Mouse (Mus musculus) lung, adult 2 months (tissue): ENCODE data around the gene Mrpl53. TPM values are rescaled to one million over a fixed set of nuclear protein-coding genes. Genes with fewer than 3 reads are reported as not detected.

Experiments used
- DNase-seq: peaks from one replicate; pipeline ENCODE4 v3.0.0; 2022
- H3K4me1 ChIP-seq: fragments of 200-500 bp; 2 replicates; pipeline ENCODE4 v1.6.1; 2011; ENCODE audit warnings: low read length; ENCODE audit not compliant: control insufficient read depth, insufficient read depth
- H3K4me3 ChIP-seq: fragments of 200-500 bp; replicated peaks from 2 replicates; pipeline ENCODE3; 2011; ENCODE audit warnings: low read depth, mild to moderate bottlenecking, control low read depth, low read length; ENCODE audit errors: extremely low read depth
- CTCF ChIP-seq: fragments of 200-500 bp; IDR thresholded peaks from 2 replicates; pipeline ENCODE4 v1.5.1; 2011; ENCODE audit warnings: mild to moderate bottlenecking, low read length, control low read depth; ENCODE audit not compliant: insufficient read depth
- POLR2A ChIP-seq: fragments of 200-500 bp; IDR thresholded peaks from 2 replicates; pipeline ENCODE4 v1.6.1; 2011; ENCODE audit warnings: low read depth, mild to moderate bottlenecking, control low read depth, low read length, borderline replicate concordance; ENCODE audit errors: extremely low read depth
- WGBS: fragments of 180-500 bp; shearing (Covaris S2); methylation state at CpG from one replicate; pipeline ENCODE4 v1.1.7; 2018; 5-methylcytosine and 5-hydroxymethylcytosine counted together
- polyA plus RNA-seq: library from polyadenylated mRNA; depleted of rRNA; stranded (reverse); fragments of >200 nt; gene quantifications from 2 replicates; pipeline ENCODE4 v1.2.3, GENCODE M21; 2012

The Mrpl53 gene
- polyA plus RNA-seq, 1 experiment = 60.3 TPM

DNA sequence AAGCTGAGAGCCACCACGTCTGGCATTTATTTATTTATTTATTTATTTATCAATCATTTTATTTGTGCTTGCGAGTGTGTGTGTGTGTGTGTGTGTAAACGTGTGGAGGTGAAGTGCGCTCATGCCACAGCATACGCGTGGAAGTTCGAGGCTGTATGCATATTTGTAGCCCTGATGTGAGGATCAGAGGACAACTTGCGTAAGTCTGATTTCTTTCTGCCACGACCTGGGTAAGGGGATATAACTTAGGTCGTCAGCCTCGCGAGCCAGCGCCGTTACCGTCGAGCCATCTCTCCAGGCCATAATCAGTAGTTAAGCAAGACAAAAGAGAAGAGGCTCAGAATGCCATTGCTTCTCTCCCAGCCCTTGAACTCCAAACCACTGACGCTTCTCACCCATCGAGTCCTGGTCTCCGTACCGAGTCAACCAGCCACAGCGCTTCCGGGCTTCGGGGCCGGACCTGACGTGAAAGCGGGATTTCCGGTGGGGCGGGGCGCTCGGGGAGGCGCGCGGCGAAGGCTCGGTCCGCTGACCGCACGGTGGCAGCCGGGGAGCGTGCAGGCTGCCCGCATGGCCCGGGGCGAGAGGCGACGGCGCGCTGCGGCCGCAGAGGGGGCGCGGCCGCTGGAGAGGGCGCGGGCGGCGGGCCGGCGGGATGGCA lies 6.3 kb downstream of the Mrpl53 start, which contains the start of gene Mogs:
TSS of gene Mogs (plus strand) at position 486 of the 661 bp plus-strand sequence.
- WGBS = 2% methylated on average over 52 of the region's 58 CpGs
- Histone ChIP-seq H3K4me1 (peaks cover 3% of the 10 kb centered on the region; the same call in 1 of the 2 replicates), H3K4me3 (peak within 1 kb of the TSS; percentile 99)
- TF ChIP-seq POLR2A = peak; percentile 96
- no peak for TF ChIP-seq CTCF
- DNase-seq = peak; percentile 94

DNA sequence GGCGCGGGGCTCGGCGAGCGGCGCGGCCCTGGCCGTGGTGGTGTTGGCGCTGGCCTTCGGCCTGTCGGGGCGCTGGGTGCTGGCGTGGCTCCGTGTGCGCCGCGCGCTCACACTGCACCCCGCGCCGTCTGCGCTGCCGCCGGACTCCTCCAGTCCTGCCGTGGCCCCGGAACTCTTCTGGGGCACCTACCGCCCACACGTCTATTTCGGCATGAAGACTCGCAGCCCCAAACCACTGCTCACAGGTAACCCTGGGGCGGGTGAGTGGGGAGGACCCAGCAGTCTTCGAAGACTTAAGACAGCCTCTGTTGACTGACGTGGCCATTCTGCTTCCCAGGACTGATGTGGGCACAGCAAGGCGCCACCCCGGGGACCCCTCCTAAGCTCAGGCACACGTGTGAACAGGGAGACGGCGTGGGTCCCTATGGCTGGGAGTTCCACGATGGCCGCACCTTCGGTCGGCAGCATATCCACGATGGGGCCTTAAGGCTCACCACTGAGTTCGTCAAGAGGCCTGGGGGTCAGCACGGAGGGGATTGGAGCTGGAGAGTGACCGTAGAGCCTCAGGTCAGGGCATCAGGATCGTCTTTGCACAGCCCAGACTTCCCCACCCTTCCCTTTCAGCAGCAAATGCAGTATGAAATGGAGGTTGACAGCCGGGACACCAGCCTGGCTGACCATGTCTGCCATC lies 7.0 kb downstream of the Mrpl53 start:
- TF ChIP-seq POLR2A (no peak), CTCF (no peak)
- Histone ChIP-seq H3K4me3 (peak overlapping the region; percentile 99), H3K4me1 (peaks cover 7% of the 10 kb centered on the region)
- DNase-seq = no peak
- under 1% methylated on average over 38 of the region's 48 CpGs for WGBS

DNA sequence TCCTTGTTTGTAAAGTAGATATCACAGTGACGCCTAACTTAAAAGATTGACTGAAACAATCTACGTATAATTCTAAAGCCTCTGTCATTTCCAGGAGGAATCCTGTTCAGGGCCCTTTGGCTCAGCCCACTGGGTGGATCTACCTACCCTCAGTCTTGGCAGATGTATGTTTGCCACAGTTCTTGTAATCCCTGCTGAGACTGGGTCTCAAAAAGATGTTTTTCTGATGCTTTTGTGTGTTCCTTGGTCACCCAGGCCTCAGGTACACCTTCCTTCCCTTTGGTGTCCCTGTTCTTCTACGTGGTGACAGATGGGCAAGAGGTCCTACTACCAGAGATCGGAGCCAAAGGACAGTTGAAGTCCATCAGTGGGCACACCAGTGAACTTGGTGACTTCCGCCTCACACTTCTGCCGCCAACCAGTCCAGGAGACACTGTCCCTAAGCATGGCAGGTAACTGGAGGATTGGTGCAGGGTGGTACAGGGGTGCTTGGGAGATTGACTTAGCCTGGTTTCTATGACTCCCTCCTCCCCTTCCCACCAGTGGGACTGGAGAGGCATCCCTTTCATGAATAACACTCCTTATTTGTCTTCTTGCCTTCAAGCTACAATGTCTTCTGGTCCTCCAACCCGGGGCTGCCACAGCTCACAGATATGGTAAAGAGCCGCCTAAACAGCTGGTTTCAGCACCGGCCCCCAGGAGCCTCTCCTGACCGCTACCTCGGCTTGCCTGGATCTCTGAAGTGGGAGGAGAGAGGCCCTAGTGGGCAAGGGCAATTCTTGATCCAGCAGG lies 7.7 kb downstream of the Mrpl53 start:
- TF ChIP-seq POLR2A (0 out of 2 replicates have a peak, but pooled peaks have one; percentile 10), CTCF (no peak)
- 66% methylated on average over 11 of the region's 11 CpGs for WGBS
- H3K4me3 ChIP-seq = no peak overlapping the region
- H3K4me1 ChIP-seq = peaks cover 7% of the 10 kb centered on the region
- no peak for DNase-seq

DNA sequence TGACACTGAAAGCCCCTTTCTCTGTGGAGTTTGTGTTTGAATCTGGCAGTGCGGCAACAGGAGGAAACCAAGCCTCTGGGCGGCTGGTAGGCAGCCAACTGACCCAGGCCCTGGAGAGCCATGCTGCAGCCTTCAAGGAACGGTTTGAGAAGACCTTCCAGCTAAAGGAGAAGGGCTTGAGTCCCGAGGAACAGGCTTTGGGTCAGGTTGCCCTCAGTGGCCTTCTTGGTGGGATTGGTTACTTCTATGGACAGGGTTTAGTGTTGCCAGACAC lies 8.3 kb downstream of the Mrpl53 start:
- 74% methylated on average over 4 of the region's 4 CpGs for WGBS

DNA sequence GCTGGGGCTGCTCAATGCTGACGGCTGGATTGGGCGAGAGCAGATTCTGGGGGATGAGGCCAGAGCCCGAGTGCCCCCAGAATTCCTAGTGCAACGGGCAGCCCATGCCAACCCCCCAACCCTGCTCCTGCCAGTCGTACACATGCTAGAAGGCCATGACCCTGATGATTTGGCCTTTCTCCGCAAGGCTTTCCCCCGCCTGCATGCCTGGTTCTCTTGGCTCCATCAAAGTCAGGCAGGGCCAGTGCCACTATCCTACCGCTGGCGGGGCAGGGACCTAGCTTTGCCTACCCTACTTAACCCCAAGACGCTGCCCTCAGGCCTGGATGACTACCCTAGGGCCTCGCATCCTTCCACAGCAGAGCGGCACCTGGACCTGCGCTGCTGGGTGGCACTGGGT lies 8.8 kb downstream of the Mrpl53 start:
- H3K4me1 ChIP-seq = peaks cover 12% of the 10 kb centered on the region
- 89% methylated on average over 13 of the region's 13 CpGs for WGBS
- TF ChIP-seq CTCF = no peak
- no peak for TF ChIP-seq POLR2A
- no peak for DNase-seq
- H3K4me3 ChIP-seq = no peak overlapping the region

More for the DNA sequence above, 8.3 kb downstream of the Mrpl53 start:
- TF ChIP-seq POLR2A (no peak), CTCF (no peak)
- H3K4me3 ChIP-seq = no peak overlapping the region
- peaks cover 8% of the 10 kb centered on the region for H3K4me1 ChIP-seq
- no peak for DNase-seq

DNA sequence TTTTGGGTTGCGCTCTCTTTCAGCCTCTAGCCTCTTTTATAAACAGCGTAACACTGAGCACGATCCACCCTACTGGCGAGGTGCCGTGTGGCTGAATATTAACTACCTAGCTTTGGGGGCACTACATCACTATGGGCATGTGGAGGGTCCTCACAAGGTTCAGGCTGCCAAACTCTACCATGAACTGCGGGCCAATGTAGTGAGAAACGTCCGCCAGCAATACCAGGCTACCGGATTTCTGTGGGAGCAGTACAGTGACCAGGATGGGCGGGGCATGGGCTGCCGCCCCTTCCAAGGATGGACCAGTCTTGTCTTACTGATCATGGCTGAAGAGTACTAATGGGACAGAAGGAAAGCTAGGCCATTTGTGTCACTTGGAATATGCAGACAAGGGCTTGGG lies 9.5 kb downstream of the Mrpl53 start:
- 83% methylated on average over 11 of the region's 11 CpGs for WGBS
- H3K4me1 ChIP-seq = peaks cover 12% of the 10 kb centered on the region
- TF ChIP-seq CTCF = no peak
- TF ChIP-seq POLR2A = 0 out of 2 replicates have a peak, but pooled peaks have one; percentile 30
- DNase-seq = no peak
- H3K4me3 ChIP-seq = no peak overlapping the region

DNA sequence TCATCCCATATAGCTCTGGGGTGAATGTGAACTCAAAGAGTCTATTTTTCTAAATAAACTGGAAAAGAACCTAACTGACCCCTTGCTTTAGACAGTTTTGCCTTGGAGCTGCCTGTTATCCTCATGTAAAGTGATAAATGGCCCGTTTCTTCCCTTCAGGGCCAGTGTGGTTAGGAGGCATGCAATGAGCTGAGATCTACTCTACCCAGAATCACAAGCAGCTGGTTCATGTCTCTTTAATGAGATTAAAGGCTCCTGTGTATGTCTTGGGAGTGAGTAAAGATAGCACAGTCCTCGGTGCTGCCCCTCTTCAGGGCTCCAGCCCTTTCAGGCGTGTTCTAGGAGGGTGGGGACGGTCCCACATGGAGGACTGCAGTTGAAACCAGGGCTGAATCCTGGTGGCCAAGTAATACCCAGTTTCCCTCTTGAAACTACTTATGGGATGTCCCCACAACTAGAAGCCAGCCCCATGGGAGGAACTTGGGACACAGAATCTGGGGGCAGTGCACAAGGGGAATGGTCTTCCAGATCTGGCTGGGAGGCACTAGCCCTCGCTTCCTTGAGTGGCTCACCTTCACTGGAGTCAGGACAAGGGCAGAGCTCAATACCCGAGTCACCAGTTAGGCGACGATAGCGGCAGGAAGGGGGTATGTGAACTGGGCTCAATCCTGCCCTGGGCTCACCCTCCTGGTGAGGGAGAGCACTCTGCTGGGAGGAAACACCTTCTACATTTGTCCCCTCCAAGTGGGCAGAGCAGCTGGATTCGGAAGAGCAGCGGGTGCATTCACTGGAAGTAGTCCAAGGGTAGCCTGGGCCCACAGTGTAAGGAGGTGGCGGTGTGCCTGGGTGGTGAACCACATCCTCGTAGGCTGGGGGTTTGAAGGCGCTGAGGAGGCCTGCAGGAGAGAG lies 10.2 kb downstream of the Mrpl53 start:
- no peak for DNase-seq
- TF ChIP-seq POLR2A (no peak), CTCF (no peak)
- H3K4me3 ChIP-seq = no peak overlapping the region
- WGBS = 72% methylated on average over 14 of the region's 14 CpGs
- peaks cover 12% of the 10 kb centered on the region for H3K4me1 ChIP-seq

DNA sequence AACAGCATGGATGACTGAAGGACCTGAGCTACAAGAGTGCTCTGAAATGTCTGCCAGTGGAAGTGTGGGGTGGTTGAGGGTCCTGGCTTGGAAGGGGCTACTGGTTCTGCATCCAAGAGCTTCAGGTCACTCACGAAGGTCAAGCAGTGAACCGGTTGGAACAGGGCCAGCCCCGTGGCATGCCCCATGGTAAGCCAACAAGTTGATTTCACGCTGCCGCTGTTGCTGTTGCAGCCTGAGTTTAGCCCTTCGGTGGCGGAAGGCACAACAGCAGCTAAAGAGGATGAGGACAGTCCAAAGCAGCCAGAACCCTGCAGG lies 10.9 kb downstream of the Mrpl53 start:
- no peak overlapping the region for H3K4me3 ChIP-seq
- DNase-seq = no peak
- TF ChIP-seq CTCF (no peak), POLR2A (no peak)
- WGBS = 72% methylated on average over 7 of the region's 7 CpGs
- peaks cover 15% of the 10 kb centered on the region for H3K4me1 ChIP-seq
